Mouse (Mus musculus) neural tube, embryonic 11.5 days (tissue): Measurements from ENCODE around the gene Usf3. TPM values are rescaled to one million over a fixed set of nuclear protein-coding genes. Genes with fewer than 3 reads are reported as not detected.

ENCODE experiments used
- polyA plus RNA-seq: library from polyadenylated mRNA; unstranded; fragments of >200 nt; fragmentation: Nextera tagmentation; extraction: Ambion mirVana; gene quantifications from 2 replicates; pipeline ENCODE4 v1.2.1, GENCODE M21; 2014

Usf3 gene
- polyA plus RNA-seq, 1 experiment from 2014 or later: 4.7 TPM

Other genes with a start within 250 kb of the Usf3 start
- 40.3 and 41.5 TPM in 2 replicates for gene Qtrt2, start 246.4 kb upstream of the Usf3 start, polyA plus RNA-seq
- gene Zdhhc23, start 193.5 kb upstream of the Usf3 start, polyA plus RNA-seq: 0.23 and 0.31 TPM in 2 replicates
- 2.2 and 2.5 TPM in 2 replicates for gene Gramd1c, start 109.9 kb upstream of the Usf3 start, polyA plus RNA-seq
- gene Atp6v1a, start 33.5 kb upstream of the Usf3 start, polyA plus RNA-seq: 77.4 and 80.8 TPM in 2 replicates
- 84.2 and 87.2 TPM in 2 replicates for gene Naa50, start 33.4 kb upstream of the Usf3 start, polyA plus RNA-seq
- gene Sidt1, start 159.9 kb downstream of the Usf3 start, polyA plus RNA-seq: 0.18 and 0.32 TPM in 2 replicates
- gene Spice1, start 173.9 kb downstream of the Usf3 start, polyA plus RNA-seq: 29.9 and 33.0 TPM in 2 replicates
- gene Cfap44, start 221.6 kb downstream of the Usf3 start, polyA plus RNA-seq: 0.44 and 0.95 TPM in 2 replicates